Mouse (Mus musculus) adrenal gland, postnatal 10 days (tissue): ENCODE measurements at regions not wholly inside any gene's neighbourhood (a gene's known extent, or its start where the extent isn't known, plus 50 kb on each side); places are given as distances from the start of the nearest gene placed in this dataset.
A peak's percentile ranks its signal among the peaks of the same experiment; 100 is the strongest.
"Not testable (repeated sequence)": the region's sequence is repeated elsewhere in the genome, so short reads cannot be mapped to it uniquely, and the experiment has no call there.

Experiments
- DNase-seq: peaks from one replicate; pipeline ENCODE4 v3.0.0; 2021; ENCODE audit warnings: mixed read lengths

DNA sequence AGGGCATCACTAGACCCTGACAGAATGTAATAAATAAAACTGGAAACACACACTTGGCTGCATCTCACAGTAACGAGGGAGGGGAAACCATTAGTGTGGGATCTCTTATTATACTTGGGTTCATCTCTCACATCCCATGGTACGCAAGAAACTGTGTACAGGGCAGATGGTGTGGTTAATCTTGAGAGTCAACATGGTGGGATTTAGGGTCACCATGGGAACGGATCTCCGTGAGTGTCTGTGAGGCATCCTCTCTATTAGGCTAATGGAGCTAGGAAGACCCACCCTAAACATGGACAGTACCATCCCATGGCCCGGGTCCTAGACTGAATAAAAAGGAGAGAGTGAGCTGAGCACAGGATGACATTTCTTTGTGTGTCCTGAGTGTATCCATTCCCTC lies 130.1 kb upstream of the Dapk1 start:
- DNase-seq: no peak

DNA sequence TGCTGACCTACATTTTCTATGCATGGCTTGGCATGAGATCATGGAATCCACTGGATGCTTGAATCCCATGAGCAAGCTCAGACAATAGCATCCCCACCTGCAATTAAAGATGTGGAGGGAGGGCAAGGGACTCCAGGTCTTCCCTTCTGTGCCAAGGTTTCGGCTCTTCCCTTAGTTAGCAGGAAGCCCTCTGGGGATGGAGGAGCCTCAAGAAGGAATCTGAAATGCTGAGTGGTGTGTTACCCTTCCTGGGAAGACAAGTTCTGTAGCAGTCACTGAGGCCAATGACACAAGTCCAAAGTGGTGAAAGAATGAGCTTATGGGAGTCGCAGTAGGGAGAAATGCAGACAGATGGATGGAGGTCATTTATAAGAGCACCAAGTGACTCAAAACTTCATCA lies 125.4 kb upstream of the Dapk1 start:
- no peak for DNase-seq

DNA sequence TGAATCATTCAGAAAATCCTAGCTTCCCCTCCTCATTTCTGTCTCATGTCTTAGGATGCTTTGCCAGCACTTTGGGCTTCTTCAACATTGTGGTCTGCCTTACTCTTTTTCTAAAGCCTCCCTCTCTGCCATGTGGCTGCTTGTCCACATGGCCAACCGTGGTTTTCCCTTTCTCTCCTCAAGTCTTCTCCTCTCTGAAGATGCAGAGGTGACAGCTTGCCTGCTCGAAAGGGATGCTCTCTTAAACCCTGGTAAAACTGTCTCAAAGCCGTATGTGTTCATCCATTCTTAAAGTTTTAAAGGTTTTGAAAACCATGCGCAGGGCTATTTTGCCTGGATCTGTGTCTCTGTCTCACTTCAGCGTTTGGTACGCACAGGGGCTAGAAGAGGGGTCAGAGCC lies 123.4 kb upstream of the Dapk1 start:
- DNase-seq: no peak

DNA sequence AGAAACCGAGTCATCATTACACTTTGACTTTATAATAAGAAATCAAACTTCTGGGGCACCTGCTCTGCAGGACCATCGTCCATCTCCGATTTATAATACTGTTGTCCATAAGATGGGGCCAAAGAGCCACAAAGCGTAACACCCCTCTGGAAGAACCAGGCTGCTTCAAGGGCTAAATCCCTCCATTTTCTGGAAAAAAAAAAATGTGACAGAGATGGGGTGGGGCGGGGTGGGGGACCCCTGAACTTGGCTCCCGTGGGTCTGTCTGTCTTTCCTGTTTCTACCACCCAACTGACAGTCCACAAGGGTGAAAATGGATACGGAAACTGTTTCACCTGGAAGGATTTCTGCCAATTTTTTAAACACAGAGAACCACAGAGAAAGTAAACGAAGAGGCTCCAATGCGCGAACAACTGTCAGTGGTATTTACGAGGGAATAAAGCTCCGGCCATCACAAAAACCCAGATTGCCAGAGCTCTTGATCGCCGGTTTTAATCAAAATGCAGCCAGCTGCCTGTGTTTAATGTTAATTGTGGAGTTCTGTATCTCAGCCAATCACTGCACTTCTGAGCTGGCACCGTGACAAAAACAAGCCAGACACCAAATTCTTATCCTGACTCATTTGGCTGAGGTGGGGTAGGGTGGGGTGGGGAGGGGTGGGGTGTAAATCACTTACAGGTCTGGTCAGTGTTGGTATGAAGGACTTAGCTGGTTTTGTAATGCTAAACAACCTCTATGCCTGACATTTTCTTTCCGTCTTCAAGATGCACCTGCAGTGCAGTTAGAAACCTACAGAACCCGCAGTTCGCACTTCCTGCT lies 122.5 kb upstream of the Dapk1 start:
- peak; percentile 59 for DNase-seq

DNA sequence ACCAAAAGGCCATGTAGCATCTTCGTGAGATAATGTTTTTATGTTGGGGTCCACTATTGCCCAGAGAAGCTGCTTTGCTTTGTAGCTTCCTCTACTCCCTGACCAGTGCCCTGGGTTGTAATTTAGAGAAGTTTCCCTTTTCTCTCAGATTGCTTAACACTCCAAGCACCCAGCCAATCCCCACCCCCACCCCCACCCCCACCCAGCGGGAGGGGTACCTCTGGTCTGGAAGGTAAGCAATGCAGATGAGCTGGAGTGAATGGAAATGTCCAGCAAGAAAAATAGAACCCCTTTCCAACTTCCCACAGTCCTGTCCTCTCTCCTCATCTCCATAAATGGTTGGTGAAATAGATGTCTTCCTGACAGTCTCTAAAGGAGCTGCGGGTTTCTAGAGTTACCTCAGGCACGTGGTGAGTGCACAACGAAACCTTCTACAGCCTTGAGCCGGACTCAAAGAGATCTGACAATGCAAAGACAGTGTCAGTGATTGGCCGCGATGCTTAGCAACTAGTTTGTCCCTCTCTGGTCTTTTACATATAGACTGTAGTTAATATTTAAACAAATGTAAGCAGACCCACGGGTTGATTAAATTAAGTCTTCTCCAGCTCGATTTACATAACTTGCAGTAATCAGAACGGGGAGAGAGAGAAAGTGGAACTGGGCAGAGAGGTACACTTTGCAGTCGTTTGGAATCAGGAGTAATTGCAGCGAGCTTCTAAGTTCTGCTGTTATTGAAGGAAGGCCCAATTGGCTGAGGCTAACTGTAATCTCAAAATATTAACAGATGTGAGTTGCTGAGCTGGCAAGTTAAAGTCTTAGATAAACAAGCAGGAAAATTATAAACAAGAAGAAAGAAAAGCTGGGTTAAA lies 121.7 kb upstream of the Dapk1 start:
- no peak for DNase-seq

- peak; percentile 16 for DNase-seq
Observed at GRCm38 (mm10) chr13:60480731-60481431, 120.9 kb upstream of the Dapk1 start.

DNA sequence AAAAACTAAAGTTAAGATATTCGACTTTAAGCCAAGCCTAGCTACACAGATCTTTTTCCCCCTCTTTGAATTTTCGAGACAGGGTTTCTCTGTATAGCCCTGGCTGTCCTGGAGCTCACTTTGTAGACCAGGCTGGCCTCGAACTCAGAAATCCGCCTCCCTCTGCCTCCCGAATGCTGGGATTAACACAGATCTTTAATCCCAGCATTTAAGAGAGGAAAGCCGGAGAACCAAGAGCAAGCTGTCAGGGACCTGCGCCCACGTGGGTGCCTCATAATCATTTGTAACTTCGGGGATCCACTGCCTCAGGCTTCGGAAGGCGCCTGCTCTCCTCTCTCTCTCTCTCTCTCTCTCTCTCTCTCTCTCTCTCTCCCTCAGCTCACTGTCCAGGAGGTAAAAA lies 120.3 kb upstream of the Dapk1 start:
- DNase-seq: not testable (repeated sequence)

DNA sequence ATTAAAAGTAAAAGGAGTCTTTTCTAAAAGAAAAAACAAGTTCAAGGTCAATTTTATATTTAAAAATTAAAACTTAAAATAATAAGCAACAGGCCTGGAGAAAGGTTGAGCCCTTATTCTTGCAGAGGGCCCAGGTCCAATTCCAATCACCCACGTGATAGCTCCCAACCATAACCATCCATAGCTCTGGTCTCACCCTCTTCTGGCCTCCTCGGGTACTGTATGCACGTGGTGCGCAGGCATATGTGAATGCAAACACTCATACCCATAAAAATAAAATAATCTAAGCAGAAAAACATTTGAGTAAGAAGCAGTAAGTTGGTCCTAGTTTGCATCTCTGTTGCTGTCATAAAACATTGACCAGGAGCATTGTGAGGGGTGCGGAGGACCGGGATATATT lies 119.8 kb upstream of the Dapk1 start:
- DNase-seq: no peak

DNA sequence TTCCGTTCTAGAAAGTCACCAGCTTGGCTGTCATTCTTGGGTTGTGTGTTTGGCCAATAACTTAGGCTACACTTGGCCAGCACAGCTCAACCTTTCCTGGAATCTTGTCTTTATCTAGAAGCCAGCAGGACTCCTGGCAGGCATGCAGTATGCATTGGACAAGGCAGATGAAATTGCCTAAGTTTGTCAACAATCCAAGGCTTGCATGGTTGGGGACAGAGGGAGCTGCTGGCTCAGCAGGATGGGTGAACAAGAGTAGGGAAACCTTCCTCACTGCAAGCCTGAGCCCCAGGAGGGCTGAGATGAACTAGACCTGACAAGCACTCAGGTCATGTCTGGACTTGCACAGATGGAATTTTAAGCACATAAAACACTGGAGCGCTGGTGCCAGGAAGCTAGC lies 115.6 kb upstream of the Dapk1 start:
- peak; percentile 67 for DNase-seq

DNA sequence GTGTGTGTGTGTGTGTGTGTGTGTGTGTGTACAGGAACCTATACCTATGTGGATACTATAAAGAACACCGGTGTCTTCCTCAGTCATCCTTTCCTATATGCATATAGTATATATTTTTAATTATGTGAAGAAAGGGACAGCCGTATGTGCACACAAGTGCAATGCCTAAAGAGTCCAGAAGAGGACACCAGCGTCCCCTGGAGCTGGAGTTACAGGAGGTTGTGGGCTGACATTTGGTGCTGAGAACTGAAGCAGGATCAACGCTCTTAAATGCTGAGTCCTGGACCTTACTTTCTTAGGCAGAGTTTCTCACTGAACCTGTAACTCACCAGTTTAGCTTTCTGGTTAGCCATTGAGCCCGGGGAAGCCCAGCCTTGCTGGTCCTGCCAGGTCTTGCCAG lies 114.9 kb upstream of the Dapk1 start:
- DNase-seq: no peak

- DNase-seq: peak; percentile 58
Observed at GRCm38 (mm10) chr13:60488131-60488883, 113.4 kb upstream of the Dapk1 start.

GRCm38 (mm10) chr13:60488884-60489265 lies 112.9 kb upstream of the Dapk1 start:
- no peak for DNase-seq

DNA sequence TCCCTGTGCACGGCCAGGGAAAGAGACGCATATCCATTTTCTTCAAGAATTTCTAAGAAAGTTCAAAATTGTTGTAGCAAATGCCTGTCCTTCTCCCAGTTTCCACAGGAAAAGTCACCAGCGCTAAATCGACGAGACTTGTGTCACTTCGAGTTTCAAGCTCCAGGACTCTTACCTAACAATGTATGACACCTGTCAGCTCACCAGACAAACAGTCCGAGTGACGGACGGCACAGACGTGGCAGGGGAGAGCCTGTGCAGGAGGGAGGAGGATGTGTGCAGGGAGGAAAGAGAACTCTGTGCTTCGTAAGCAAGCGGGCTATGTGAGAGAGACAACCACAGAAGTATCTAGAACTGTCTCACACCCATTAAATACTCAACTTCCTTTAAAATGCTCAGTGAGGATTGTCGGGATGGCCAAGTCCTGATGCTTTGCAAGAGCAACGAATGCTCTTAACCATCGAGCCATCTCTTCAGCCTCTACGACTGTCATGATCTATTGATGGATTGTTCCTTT lies 109.7 kb upstream of the Dapk1 start:
- no peak for DNase-seq

GRCm38 (mm10) chr13:60493836-60494235 lies 107.9 kb upstream of the Dapk1 start:
- DNase-seq: no peak

GRCm38 (mm10) chr13:60497714-60498400 lies 103.9 kb upstream of the Dapk1 start:
- peak; percentile 62 for DNase-seq

DNA sequence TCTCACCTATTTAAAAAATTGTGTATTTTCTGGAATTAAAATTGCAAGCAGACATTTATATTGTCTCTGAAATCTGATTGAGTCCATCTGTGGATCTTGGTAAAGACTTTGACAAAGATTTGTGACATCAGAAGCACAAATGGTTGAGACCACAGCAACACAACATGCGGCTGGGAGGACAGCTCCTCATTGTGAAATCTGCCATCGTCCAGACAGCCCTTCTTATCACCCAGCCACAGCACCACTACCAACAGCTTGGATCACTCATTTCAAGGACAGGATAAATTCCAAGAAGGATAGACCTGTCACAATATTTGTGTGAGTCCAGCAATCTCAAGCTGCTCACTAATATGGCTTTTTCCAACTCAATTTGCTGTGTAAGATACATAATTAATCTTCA lies 97.6 kb upstream of the Dapk1 start:
- no peak for DNase-seq

DNA sequence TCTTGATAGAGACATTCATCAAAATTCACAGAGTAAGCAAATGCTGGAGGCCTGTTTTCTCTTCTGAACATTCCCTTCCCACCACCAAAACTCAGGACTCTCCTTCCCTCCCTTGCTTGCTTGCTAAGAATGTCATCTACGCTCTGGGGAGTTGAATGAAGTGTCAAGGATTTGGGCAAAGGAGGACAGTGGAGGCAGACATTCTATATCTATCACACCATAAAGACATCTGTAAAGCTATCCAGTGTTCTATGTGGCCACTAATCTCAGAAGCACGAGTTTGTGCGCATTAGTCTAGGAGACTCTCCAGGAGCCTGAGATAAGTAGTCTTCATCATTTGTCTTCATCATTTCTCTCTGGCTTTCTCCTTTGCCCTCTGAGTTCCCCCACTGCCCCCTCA lies 94.1 kb upstream of the Dapk1 start:
- no peak for DNase-seq

DNA sequence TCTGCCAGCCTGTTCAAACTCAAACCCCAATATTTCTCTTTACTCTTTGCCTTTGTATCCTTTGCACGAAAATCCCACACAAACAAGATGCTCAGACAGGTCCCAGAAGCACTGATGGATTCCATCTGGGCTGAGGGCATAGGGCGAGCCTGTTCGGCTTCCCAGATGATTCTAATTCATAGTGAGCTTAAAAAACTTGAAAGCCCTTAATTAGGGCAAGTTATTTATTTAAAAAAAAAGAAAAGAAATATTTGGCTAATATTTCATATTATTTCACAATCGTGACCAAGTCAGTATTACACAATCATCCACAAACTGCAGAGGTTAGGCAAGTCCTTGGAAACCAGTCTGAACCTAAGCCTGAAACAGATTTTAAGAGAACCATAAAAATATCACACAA lies 93.7 kb upstream of the Dapk1 start:
- DNase-seq: no peak

- DNase-seq: no peak
Observed at GRCm38 (mm10) chr13:60508856-60509255, 92.9 kb upstream of the Dapk1 start.

DNA sequence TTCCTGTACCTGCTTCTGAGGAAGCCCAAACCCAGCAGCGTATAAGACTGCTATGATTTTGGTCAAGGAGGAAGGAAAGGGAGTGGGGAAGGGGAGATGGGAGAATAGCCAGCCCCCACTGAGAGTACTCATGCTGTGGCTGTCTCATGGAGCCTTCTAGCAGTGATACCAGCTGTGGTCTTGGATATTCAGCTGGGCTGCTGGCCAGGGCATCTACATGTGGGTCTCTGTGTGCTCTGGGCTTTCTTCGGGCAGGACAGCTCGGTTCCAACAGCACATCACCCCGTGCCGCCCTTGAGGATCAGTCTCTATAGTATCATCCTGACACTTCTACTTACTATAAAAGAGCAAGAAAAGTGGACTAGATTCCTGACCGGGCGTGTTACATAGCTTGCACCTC lies 90.6 kb upstream of the Dapk1 start:
- DNase-seq: no peak

GRCm38 (mm10) chr13:60511628-60512027 lies 90.1 kb upstream of the Dapk1 start:
- DNase-seq: no peak
